Mouse (Mus musculus) kidney, adult 2 months (tissue): Measurements from ENCODE around the gene Slc44a1.

Experiments used
- CTCF ChIP-seq: fragments of 200-500 bp; conservative IDR thresholded peaks from 2 replicates; pipeline ENCODE4 v1.5.1; 2011; ENCODE audit warnings: low read depth, mild to moderate bottlenecking, control low read depth, low read length, moderate library complexity, mixed read lengths; ENCODE audit not compliant: insufficient read depth, insufficient read length
- POLR2A ChIP-seq: fragments of 200-500 bp; IDR thresholded peaks from one replicate; pipeline ENCODE4 v1.6.1; 2011; ENCODE audit warnings: low read depth, low read length, control low read depth

- TF ChIP-seq POLR2A (no peak), CTCF (no peak)
Observed at GRCm38 (mm10) chr4:53411958-53412870, 28.0 kb upstream of the Slc44a1 start.
